Mouse (Mus musculus) right cerebral cortex, adult 18-20 months (tissue): ENCODE measurements at regions not wholly inside any gene's neighbourhood (a gene's known extent, or its start where the extent isn't known, plus 50 kb on each side); places are given as distances from the start of the nearest gene placed in this dataset.

ENCODE experiments used
- DNase-seq: peaks from one replicate; pipeline ENCODE4 v3.0.0; 2022; ENCODE audit warnings: mixed read lengths

GRCm38 (mm10) chr7:36548007-36548406 lies 149.9 kb upstream of the Tshz3 start:
- DNase-seq: no peak

GRCm38 (mm10) chr7:36548440-36548839 lies 149.5 kb upstream of the Tshz3 start:
- no peak for DNase-seq

- DNase-seq: no peak
These were observed 126.9 kb upstream of the Tshz3 start for GRCm38 (mm10) chr7:36571061-36571460.

GRCm38 (mm10) chr7:36582074-36582473 lies 115.8 kb upstream of the Tshz3 start:
- no peak for DNase-seq

DNA sequence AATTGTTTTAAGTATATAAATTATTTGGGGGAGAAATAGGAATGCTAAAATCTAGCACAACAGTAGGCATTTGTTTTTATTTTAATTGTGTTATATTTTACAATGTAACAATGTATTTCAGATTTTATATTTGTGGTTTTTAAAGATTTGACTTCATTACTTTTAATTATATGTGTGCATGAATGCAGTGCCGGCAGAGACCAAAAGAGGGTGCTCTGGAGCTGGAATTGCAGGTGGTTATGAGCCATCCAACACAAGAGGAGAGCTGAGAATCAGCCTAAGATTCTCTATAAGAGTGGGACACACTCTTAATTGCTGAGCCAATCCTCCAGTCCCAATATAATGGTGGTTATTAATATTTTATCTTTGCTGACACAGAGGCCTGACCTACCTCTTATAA lies 112.9 kb upstream of the Tshz3 start:
- DNase-seq: no peak

DNA sequence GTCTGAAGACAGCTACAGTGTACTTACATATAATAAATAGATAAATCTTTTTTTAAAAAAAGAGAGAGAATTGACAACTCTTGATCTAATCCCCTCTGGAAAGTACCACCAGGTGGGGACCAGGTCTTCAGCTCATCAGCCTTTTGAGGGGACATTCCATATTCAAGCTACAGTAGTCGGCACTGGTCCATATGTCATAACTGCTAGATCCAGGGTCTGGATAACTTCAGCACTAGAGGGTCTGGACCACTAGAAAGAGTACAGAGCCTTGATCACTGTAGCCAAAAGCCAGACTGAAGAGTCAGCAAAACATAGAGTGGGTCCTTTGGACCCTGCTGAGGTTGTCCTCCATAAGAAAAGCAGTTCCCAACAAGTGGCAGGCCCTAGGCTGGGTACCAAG lies 106.4 kb upstream of the Tshz3 start:
- no peak for DNase-seq

- DNase-seq: no peak
These were observed 101.2 kb upstream of the Tshz3 start for GRCm38 (mm10) chr7:36596630-36597301.

GRCm38 (mm10) chr7:36605026-36605698 lies 92.8 kb upstream of the Tshz3 start:
- no peak for DNase-seq

DNA sequence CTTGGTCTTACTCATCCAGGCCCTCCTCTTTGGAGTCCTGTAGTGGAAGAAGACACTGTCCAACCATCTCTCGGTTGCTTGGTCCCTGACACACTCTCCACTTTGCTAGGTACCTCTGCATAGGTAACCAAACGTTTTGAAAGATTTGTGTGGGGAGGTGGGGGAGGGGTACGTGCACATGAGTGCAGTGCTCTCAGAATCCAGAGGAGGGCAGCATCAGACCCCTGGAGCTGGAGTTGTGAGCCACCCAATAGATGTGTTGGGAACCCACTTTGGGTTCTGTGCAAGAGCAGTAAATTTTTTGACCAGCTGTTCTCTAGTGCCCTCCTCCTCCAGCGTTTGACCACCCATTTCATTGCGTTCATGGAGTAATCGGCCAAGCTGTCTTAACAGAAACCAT lies 77.7 kb upstream of the Tshz3 start:
- DNase-seq: no peak

DNA sequence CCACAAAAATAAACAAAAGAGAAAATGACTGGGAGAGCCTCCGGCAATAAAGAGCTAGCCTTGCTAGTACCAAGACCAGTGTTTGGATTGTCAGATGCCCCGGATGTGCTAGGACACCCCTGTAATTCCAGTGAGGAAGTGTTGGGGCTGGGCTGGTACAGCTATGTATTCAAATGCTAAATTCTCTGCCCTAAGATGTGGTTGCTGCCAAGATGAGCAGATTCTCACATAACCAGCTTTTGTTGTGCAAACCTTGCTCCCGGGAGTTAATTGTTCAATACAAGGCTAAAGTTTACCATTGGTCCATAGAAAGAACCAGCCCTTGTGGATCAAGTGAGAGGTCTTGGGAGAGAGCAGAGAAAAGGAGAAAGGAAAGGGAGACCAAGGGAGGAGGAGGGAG lies 53.7 kb upstream of the Tshz3 start:
- no peak for DNase-seq
